Mouse (Mus musculus) lung, postnatal 0 days (tissue): ENCODE data around the gene Pbx2.

Experiments used
- CTCF ChIP-seq: IDR thresholded peaks from 2 replicates; pipeline ENCODE4 v1.5.1; 2016; ENCODE audit warnings: antibody characterized with exemption, mild to moderate bottlenecking
- EP300 ChIP-seq: IDR thresholded peaks from 2 replicates; pipeline ENCODE4 v1.6.1; 2016; ENCODE audit warnings: antibody characterized with exemption, mild to moderate bottlenecking, control low read depth

- TF ChIP-seq CTCF (no peak), EP300 (no peak)
Observed at GRCm38 (mm10) chr17:34639461-34640255, 48.6 kb downstream of the Pbx2 start.
